Mouse (Mus musculus): ENCODE results near the gene Kdelc1. TPM values are rescaled to one million over a fixed set of nuclear protein-coding genes. Genes with fewer than 3 reads are reported as not detected.

Kdelc1 gene
- not detected in 2 replicates for polyA plus RNA-seq (2012; ENCODE audit: insufficient read depth, insufficient read length, low replicate concordance, missing spikeins)

DNA sequence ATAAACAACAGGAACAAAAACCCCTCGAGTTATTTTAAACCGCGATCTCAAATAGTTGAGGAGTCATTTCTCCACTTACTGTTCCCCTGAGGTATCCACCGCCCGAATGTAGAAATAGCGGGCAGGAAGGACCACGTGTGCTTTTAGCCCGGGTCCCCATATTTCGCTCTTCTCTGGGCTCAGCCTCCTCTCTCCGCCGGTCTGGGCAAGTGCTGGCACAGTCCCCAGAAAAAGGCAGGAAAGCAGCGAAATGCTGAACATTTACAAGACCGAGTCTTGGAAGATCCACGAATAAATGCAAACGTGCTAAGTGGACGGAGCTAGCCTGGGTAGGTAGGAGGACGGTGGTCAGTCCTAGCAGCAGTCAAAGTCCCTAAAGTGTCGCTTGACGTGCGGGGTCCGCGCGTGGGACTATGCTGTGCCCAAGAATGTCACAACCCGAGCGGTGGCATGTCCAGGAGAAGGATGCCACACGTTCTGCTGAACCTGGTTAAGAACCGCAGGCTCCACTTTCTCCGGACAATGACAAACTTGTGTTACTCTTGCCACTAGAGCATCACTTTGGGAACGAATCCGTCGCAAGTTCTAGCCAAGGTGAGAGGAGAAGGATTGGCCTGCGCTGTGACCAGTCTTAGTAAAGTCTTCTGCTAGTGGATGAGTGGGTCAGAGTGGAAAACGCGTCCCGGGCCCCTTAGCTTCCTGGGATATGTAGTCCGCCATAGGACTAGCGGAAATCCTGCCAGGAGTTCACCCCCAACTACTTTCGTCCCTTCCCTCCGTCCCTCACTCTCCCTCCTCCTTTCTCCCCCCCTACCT is at the start of gene Kdelc1, which contains the start of gene Bivm:
TSS of gene Kdelc1 (minus strand) at position 570 of the 816 bp plus-strand sequence.
TSS of gene Bivm (plus strand) at position 719 of the 816 bp plus-strand sequence.
- TF ChIP-seq CTCF (IDR thresholded peaks at IDR 0.05; ENCODE audit: insufficient read depth, low read depth, low read length) = no peak
- no peak; the same call in 1 of the 2 replicates for TF ChIP-seq POLR2A (IDR thresholded peaks at IDR 0.05; ENCODE audit: insufficient read depth, low read depth, low read length)
- no peaks in the 10 kb centered on the region for H3K4me1 ChIP-seq (ENCODE audit: control insufficient read depth, insufficient read depth, low read length)
- WGBS = under 1% methylated on average over 39 of the region's 39 CpGs
- H3K4me3 ChIP-seq (ENCODE audit: insufficient read depth, low read depth, low read length) = peak within 1 kb of the TSS; percentile 93
- peak within 1 kb of the TSS; percentile 94 for H3K27ac ChIP-seq (ENCODE audit: insufficient read depth, low read depth, low read length)

DNA sequence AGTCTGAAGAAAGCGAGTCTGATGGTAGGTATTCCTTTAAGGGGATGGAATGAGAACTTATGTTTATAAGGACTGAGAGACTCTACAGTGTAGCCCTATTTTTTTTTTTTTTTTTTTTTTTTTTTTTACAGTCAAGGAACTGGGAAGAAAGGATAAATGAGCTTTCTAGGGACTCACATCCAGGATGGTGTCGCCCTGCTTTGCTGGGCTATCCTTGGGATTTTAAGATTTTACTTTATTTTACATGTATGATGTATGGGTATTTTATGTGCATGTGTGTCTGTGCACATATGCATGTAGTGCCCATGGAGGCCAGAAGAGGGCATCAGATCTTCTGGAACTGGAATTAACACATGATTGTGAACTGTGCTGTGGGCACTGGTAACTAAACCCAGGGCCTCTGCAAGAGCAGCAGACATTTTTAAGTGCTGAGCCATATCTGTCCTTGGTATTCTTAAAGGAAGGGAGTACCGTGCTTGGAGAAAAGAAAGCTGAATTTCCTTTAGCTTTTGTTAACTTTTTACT is 49.3 kb upstream of the Kdelc1 start:
- TF ChIP-seq POLR2A (IDR thresholded peaks at IDR 0.05; ENCODE audit: insufficient read depth, low read depth, low read length) (no peak), CTCF (IDR thresholded peaks at IDR 0.05; ENCODE audit: insufficient read depth, low read depth, low read length) (no peak)
- Histone ChIP-seq H3K27ac (ENCODE audit: insufficient read depth, low read depth, low read length) (no peak overlapping the region), H3K4me1 (ENCODE audit: control insufficient read depth, insufficient read depth, low read length) (no peaks in the 10 kb centered on the region), H3K4me3 (ENCODE audit: insufficient read depth, low read depth, low read length) (no peak overlapping the region)
- WGBS = 98% methylated on average over 3 of the region's 3 CpGs

DNA sequence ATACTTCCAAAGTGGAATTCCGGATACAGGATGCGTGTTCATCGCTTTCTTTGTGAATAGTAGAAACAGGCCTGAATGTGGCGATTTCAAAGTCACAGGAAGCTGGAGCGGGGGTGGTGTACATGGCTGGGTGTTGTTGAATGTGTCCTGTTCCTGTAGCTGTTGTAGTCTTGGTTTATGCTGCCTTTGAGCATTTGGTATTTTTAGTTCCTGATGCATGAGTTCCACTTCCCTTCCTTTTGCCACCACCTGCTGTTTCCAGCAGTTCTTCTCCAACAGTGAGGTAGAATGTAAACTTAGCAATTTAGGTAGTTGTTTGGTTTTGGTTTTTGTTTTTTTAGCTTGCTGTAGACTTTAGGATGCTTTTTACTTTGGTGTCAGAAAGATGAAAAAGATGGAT is 43.8 kb upstream of the Kdelc1 start:
- H3K4me1 ChIP-seq (ENCODE audit: control insufficient read depth, insufficient read depth, low read length) = no peaks in the 10 kb centered on the region
- H3K4me3 ChIP-seq (ENCODE audit: insufficient read depth, low read depth, low read length) = no peak overlapping the region
- TF ChIP-seq CTCF (IDR thresholded peaks at IDR 0.05; ENCODE audit: insufficient read depth, low read depth, low read length) = no peak
- no peak for TF ChIP-seq POLR2A (IDR thresholded peaks at IDR 0.05; ENCODE audit: insufficient read depth, low read depth, low read length)
- H3K27ac ChIP-seq (ENCODE audit: insufficient read depth, low read depth, low read length) = no peak overlapping the region
- 94% methylated on average over 5 of the region's 5 CpGs for WGBS

DNA sequence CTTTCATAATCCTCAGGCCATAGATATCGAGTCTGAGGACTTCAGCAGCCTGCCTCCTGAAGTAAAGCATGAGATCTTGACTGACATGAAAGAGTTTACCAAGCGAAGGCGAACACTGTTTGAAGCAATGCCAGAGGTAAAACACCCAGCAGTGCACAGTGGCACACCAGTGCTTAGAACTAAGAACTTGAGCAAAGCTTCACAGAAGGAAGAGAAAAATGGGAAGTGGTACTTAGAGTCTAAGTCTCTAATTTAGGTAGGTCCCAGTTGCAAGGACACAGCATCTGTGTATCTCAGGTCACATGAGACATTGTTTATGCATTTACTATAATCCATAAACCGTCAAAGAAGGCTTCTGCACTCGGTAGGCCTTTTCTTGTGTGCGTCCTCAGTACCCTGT is 43.2 kb upstream of the Kdelc1 start:
- H3K4me3 ChIP-seq (ENCODE audit: insufficient read depth, low read depth, low read length) = no peak overlapping the region
- TF ChIP-seq CTCF (IDR thresholded peaks at IDR 0.05; ENCODE audit: insufficient read depth, low read depth, low read length) (no peak), POLR2A (IDR thresholded peaks at IDR 0.05; ENCODE audit: insufficient read depth, low read depth, low read length) (no peak)
- WGBS = 93% methylated on average over 6 of the region's 6 CpGs
- H3K27ac ChIP-seq (ENCODE audit: insufficient read depth, low read depth, low read length) = no peak overlapping the region
- no peaks in the 10 kb centered on the region for H3K4me1 ChIP-seq (ENCODE audit: control insufficient read depth, insufficient read depth, low read length)

DNA sequence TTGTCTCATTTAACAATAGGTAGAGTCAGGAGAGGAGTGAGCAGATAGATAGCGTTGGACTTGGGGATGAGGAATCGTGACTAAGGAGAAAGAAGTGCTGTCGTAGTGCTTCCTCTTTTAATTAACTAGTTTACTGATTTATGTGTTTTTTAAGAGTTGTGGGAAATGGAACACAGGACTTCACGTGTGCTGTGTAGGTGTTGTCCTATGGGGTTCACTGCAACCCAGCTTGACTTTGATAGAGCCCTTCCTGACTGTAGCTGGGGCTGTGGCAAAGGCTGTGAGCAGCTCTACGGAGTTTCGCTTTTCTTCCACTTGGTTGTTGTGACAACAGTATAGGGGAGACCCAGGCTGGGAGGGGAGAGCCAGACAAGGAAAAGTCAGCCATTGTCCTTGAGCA is 39.7 kb upstream of the Kdelc1 start:
- no peaks in the 10 kb centered on the region; the same call in 1 of the 2 replicates for H3K4me1 ChIP-seq (ENCODE audit: control insufficient read depth, insufficient read depth, low read length)
- no peak overlapping the region for H3K4me3 ChIP-seq (ENCODE audit: insufficient read depth, low read depth, low read length)
- 95% methylated on average over 6 of the region's 6 CpGs for WGBS
- no peak overlapping the region for H3K27ac ChIP-seq (ENCODE audit: insufficient read depth, low read depth, low read length)
- TF ChIP-seq CTCF (IDR thresholded peaks at IDR 0.05; ENCODE audit: insufficient read depth, low read depth, low read length) (no peak), POLR2A (IDR thresholded peaks at IDR 0.05; ENCODE audit: insufficient read depth, low read depth, low read length) (no peak)

DNA sequence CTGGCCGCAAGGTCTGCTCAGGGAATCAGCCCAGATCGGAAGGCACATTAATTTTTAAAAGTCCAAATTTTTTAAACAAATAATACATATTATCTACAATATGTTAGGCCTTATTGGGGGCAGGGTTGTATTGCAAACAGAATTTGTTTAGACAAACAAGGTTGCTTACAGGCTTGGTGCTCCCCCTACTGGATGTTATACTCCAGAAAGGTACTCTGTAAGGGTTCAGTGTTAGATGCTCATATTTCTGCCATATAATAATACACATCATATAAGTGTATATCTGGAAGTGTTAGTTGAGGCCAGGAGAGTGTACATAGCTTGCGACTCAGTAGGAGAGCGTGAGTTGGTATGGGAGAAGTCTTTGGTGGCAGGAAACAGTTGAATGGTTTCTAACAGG is 36.7 kb upstream of the Kdelc1 start:
- WGBS = 98% methylated on average over 4 of the region's 4 CpGs
- TF ChIP-seq CTCF (IDR thresholded peaks at IDR 0.05; ENCODE audit: insufficient read depth, low read depth, low read length) (no peak), POLR2A (IDR thresholded peaks at IDR 0.05; ENCODE audit: insufficient read depth, low read depth, low read length) (no peak)
- Histone ChIP-seq H3K4me1 (ENCODE audit: control insufficient read depth, insufficient read depth, low read length) (no peaks in the 10 kb centered on the region; the same call in 1 of the 2 replicates), H3K27ac (ENCODE audit: insufficient read depth, low read depth, low read length) (no peak overlapping the region), H3K4me3 (ENCODE audit: insufficient read depth, low read depth, low read length) (no peak overlapping the region)

DNA sequence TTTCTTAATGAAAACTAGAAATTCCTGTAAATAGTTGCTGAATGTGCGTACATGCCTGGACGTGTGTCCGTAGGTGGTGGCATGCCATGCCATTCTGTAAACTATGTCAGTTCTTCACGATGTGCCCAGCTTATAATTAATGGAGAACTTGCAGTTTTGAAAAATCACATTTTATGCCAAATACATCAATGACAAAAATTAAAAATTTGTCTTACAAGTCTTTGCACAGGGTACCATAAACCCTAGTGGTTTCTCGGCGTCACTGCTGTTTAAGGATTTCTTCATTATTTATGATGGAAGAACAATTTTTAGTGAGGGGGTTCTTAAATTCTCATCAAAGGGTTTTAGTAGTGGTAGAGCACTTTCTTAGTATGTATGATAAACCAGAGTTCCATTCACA is 30.1 kb upstream of the Kdelc1 start:
- TF ChIP-seq POLR2A (IDR thresholded peaks at IDR 0.05; ENCODE audit: insufficient read depth, low read depth, low read length) (no peak), CTCF (IDR thresholded peaks at IDR 0.05; ENCODE audit: insufficient read depth, low read depth, low read length) (no peak)
- WGBS = 8% methylated on average over 6 of the region's 6 CpGs

DNA sequence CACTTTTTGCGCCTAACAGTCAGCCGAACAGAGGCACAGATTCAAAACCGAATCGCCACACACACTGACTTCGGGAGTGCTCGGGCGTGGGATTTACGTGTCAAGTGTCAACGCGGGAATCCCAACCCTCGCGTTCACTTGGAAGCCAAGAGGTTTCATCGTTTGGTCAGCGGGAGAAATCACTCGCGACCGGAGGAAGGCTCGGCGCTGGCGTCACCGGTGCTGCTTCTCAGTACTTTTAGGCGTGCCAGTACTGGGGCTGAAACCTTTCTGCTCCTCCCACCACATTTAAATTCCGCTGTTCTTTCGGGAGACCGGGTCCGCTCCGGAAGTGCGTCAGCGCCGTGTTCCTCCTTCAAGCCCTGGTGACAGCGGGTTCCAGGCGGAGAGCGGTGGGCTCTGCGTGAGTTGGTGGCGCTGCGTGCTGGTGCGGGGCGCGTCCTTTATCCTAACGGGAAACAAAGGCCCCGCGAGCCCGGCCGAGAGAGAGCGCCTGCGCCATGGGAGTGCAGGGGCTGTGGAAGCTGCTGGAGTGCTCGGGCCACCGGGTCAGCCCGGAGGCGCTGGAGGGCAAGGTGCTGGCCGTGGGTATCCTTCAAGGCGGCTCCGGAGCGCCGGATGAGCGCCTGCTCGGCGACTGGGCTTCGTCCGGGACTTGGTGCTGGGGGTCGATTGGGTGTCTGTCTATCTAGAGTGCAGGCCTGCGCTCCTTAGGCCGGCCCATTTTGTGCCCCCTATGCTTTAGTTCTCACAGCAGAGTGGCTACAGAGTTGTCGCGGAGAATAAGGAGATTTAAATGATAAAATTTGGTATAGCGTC is 29.2 kb upstream of the Kdelc1 start, which contains the start of gene Ercc5:
TSS of gene Ercc5 (plus strand) at position 182 of the 819 bp plus-strand sequence.
- TF ChIP-seq POLR2A (IDR thresholded peaks at IDR 0.05; ENCODE audit: insufficient read depth, low read depth, low read length) = peak; percentile 73
- no peak for TF ChIP-seq CTCF (IDR thresholded peaks at IDR 0.05; ENCODE audit: insufficient read depth, low read depth, low read length)
- peak within 1 kb of the TSS; percentile 80 for H3K4me3 ChIP-seq (ENCODE audit: insufficient read depth, low read depth, low read length)
- WGBS = under 1% methylated on average over 66 of the region's 66 CpGs
- H3K27ac ChIP-seq (ENCODE audit: insufficient read depth, low read depth, low read length) = peak within 1 kb of the TSS; percentile 87
- no peaks in the 10 kb centered on the region for H3K4me1 ChIP-seq (ENCODE audit: control insufficient read depth, insufficient read depth, low read length)

More for the DNA sequence above, 30.1 kb upstream of the Kdelc1 start:
- Histone ChIP-seq H3K27ac (ENCODE audit: insufficient read depth, low read depth, low read length) (no peak overlapping the region), H3K4me3 (ENCODE audit: insufficient read depth, low read depth, low read length) (no peak overlapping the region), H3K4me1 (ENCODE audit: control insufficient read depth, insufficient read depth, low read length) (no peaks in the 10 kb centered on the region)
